Mouse (Mus musculus) CH12.LX (cell line): ENCODE data around the gene Ccdc58. TPM values are rescaled to one million over a fixed set of nuclear protein-coding genes. Genes with fewer than 3 reads are reported as not detected.

Source experiments
- DNase-seq: peaks from one replicate; pipeline ENCODE4 v3.0.0-alpha.2; 2013; ENCODE audit errors: extremely low read depth
- H3K27ac ChIP-seq: 2 replicates; pipeline ENCODE4 v1.5.1; 2012; ENCODE audit warnings: low read depth, mild to moderate bottlenecking, control low read depth, moderate library complexity; ENCODE audit not compliant: insufficient read depth
- H3K27me3 ChIP-seq: replicated peaks from 2 replicates; pipeline ENCODE3; 2012; ENCODE audit warnings: inconsistent platforms
- H3K36me3 ChIP-seq, 2 experiments: replicated peaks in 1 of 2; 2 replicates each; pipeline versions ENCODE3 to v1.6.1; 2012; ENCODE audit warnings: inconsistent platforms in 1 of 2, low read length in 1 of 2, mild to moderate bottlenecking in 1 of 2, mixed read lengths in 1 of 2, moderate library complexity in 1 of 2; ENCODE audit not compliant: control insufficient read depth in 1 of 2, insufficient read depth in 1 of 2
- H3K4me1 ChIP-seq, 2 experiments: 2 replicates each; pipeline ENCODE4 v1.6.1; 2012; ENCODE audit warnings: inconsistent platforms in 1 of 2, moderate library complexity in 1 of 2; ENCODE audit not compliant: insufficient read depth in 2 of 2, control insufficient read depth in 1 of 2
- H3K4me2 ChIP-seq: 2 replicates; pipeline ENCODE4 v1.6.1; 2012; ENCODE audit warnings: low read depth, mild to moderate bottlenecking, control low read depth; ENCODE audit not compliant: poor library complexity, insufficient read depth, severe bottlenecking
- H3K4me3 ChIP-seq, 3 experiments: fragments of 150-350 bp in 1 of 3; sonication (generic) in 1 of 3; replicated peaks in 1 of 3; 2 replicates each; pipeline versions ENCODE3 to v1.5.1; 2011 to 2012; ENCODE audit warnings: low read depth in 2 of 3, low read length in 2 of 3, mild to moderate bottlenecking in 2 of 3, moderate library complexity in 2 of 3, control low read depth in 1 of 3, improper control_type of control experiment in 1 of 3, inconsistent platforms in 1 of 3, mixed read lengths in 1 of 3; ENCODE audit not compliant: poor library complexity in 1 of 3
- H3K79me2 ChIP-seq: replicated peaks from 2 replicates; pipeline ENCODE4 v1.6.1; 2012; ENCODE audit warnings: mild to moderate bottlenecking, moderate library complexity; ENCODE audit not compliant: control insufficient read depth, poor library complexity, insufficient read depth, severe bottlenecking; ENCODE audit errors: extremely low read depth
- H3K9ac ChIP-seq: 2 replicates; pipeline ENCODE4 v1.6.1; 2012; ENCODE audit warnings: low read depth, mild to moderate bottlenecking, control low read depth, moderate library complexity; ENCODE audit not compliant: insufficient read depth
- H3K9me3 ChIP-seq: replicated peaks from 2 replicates; pipeline ENCODE3; 2012; ENCODE audit warnings: low read length, inconsistent platforms, mixed read lengths
- BHLHE40 ChIP-seq: IDR thresholded peaks from 2 replicates; pipeline ENCODE4 v1.6.1; 2011; ENCODE audit warnings: mild to moderate bottlenecking, low read depth, low read length, improper control_type of control experiment
- ETS1 ChIP-seq: conservative IDR thresholded peaks from 2 replicates; pipeline ENCODE4 v1.6.1; 2012; ENCODE audit warnings: low read depth, mild to moderate bottlenecking, inconsistent platforms, low read length, improper control_type of control experiment, moderate library complexity
- GABPA ChIP-seq: IDR thresholded peaks from 2 replicates; pipeline ENCODE4 v1.6.1; 2012; ENCODE audit warnings: low read depth, low read length, improper control_type of control experiment, inconsistent platforms; ENCODE audit not compliant: insufficient replicate concordance
- HCFC1 ChIP-seq: IDR thresholded peaks from 2 replicates; pipeline ENCODE4 v1.6.1; 2012; ENCODE audit warnings: low read depth, mild to moderate bottlenecking, inconsistent platforms, low read length, improper control_type of control experiment
- IRF4 ChIP-seq: IDR thresholded peaks from 2 replicates; pipeline ENCODE4 v1.6.1; 2014; ENCODE audit warnings: low read depth, mild to moderate bottlenecking, inconsistent platforms, low read length, improper control_type of control experiment
- JUN ChIP-seq: IDR thresholded peaks from 2 replicates; pipeline ENCODE4 v1.6.1; 2011; ENCODE audit warnings: low read depth, mild to moderate bottlenecking, low read length, improper control_type of control experiment, moderate library complexity; ENCODE audit not compliant: insufficient read depth
- JUND ChIP-seq: conservative IDR thresholded peaks from 2 replicates; pipeline ENCODE4 v1.6.1; 2011; ENCODE audit warnings: low read depth, low read length, improper control_type of control experiment
- KAT2A ChIP-seq: IDR thresholded peaks from 2 replicates; pipeline ENCODE4 v1.6.1; 2012; ENCODE audit warnings: low read length, improper control_type of control experiment, inconsistent platforms; ENCODE audit not compliant: insufficient replicate concordance
- MAFK ChIP-seq: IDR thresholded peaks from 2 replicates; pipeline ENCODE4 v1.6.1; 2011; ENCODE audit warnings: low read length, improper control_type of control experiment; ENCODE audit not compliant: insufficient replicate concordance
- MAX ChIP-seq: IDR thresholded peaks from 2 replicates; pipeline ENCODE4 v1.6.1; 2011; ENCODE audit warnings: low read length, improper control_type of control experiment
- MAZ ChIP-seq: IDR thresholded peaks from 2 replicates; pipeline ENCODE4 v1.6.1; 2012; ENCODE audit warnings: low read depth, mild to moderate bottlenecking, inconsistent platforms, low read length, improper control_type of control experiment, moderate library complexity
- MXI1 ChIP-seq: IDR thresholded peaks from 2 replicates; pipeline ENCODE4 v1.6.1; 2011; ENCODE audit warnings: mild to moderate bottlenecking, low read depth, low read length, improper control_type of control experiment
- MYC ChIP-seq: IDR thresholded peaks from 2 replicates; pipeline ENCODE4 v1.6.1; 2011; ENCODE audit warnings: low read depth, mild to moderate bottlenecking, improper control_type of control experiment, low read length
- NELFE ChIP-seq: IDR thresholded peaks from 2 replicates; pipeline ENCODE4 v1.6.1; 2011; ENCODE audit warnings: low read depth, low read length, improper control_type of control experiment
- NRF1 ChIP-seq: IDR thresholded peaks from 2 replicates; pipeline ENCODE4 v1.6.1; 2014; ENCODE audit warnings: low read depth, mild to moderate bottlenecking, inconsistent platforms, low read length, improper control_type of control experiment, moderate library complexity
- POLR2A ChIP-seq: IDR thresholded peaks from 2 replicates; pipeline ENCODE4 v1.6.1; 2011; ENCODE audit warnings: low read depth, mild to moderate bottlenecking, improper control_type of control experiment, low read length
- POLR2AphosphoS2 ChIP-seq: IDR thresholded peaks from 2 replicates; pipeline ENCODE4 v1.6.1; 2011; ENCODE audit warnings: low read depth, low read length, improper control_type of control experiment
- SIN3A ChIP-seq: IDR thresholded peaks from 2 replicates; pipeline ENCODE4 v1.6.1; 2012; ENCODE audit warnings: low read length, improper control_type of control experiment, inconsistent platforms
- SMC3 ChIP-seq: IDR thresholded peaks from 2 replicates; pipeline ENCODE4 v1.6.1; 2011; ENCODE audit warnings: low read depth, low read length, improper control_type of control experiment
- TBP ChIP-seq: conservative IDR thresholded peaks from 2 replicates; pipeline ENCODE4 v1.6.1; 2011; ENCODE audit warnings: low read depth, low read length, improper control_type of control experiment
- TCF12 ChIP-seq: IDR thresholded peaks from 2 replicates; pipeline ENCODE4 v1.6.1; 2014; ENCODE audit warnings: low read depth, mild to moderate bottlenecking, inconsistent platforms, low read length, improper control_type of control experiment
- UBTF ChIP-seq: IDR thresholded peaks from 2 replicates; pipeline ENCODE4 v1.6.1; 2012; ENCODE audit warnings: low read depth, mild to moderate bottlenecking, inconsistent platforms, low read length, improper control_type of control experiment, moderate library complexity
- USF1 ChIP-seq: IDR thresholded peaks from 2 replicates; pipeline ENCODE4 v1.6.1; 2014; ENCODE audit warnings: low read depth, mild to moderate bottlenecking, inconsistent platforms, low read length, improper control_type of control experiment
- ZC3H11A ChIP-seq: IDR thresholded peaks from 2 replicates; pipeline ENCODE4 v1.6.1; 2012; ENCODE audit warnings: low read depth, mild to moderate bottlenecking, inconsistent platforms, low read length, improper control_type of control experiment
- ZMIZ1 ChIP-seq: IDR thresholded peaks from 2 replicates; pipeline ENCODE4 v1.6.1; 2012; ENCODE audit warnings: low read depth, mild to moderate bottlenecking, inconsistent platforms, low read length, improper control_type of control experiment
- ZNF384 ChIP-seq: IDR thresholded peaks from 2 replicates; pipeline ENCODE4 v1.6.1; 2012; ENCODE audit warnings: low read depth, low read length, improper control_type of control experiment, inconsistent platforms
- dilution Hi-C: fragments of 300-500 bp; cut with MboI; formaldehyde crosslinking; loops from 2 replicates; pipeline ENCODE4 v1.14.3; 2020; ENCODE audit warnings: low sequenced_read_pairs; ENCODE audit not compliant: extremely low pct_unique_long_range_greater_than_20kb, extremely low pct_ligation_motif_present
- in situ Hi-C: fragments of 300-500 bp; cut with MboI; formaldehyde crosslinking; loops from 3 replicates; pipeline ENCODE4 v1.14.3; 2019; ENCODE audit warnings: low sequenced_read_pairs, low pct_ligation_motif_present, low pct_unique_long_range_greater_than_20kb, mixed read lengths
- polyA plus RNA-seq: library from polyadenylated mRNA; unstranded; fragments of >175 nt; gene quantifications from 2 replicates; pipeline ENCODE4 v1.2.1, GENCODE M21; 2012; ENCODE audit warnings: low read depth; ENCODE audit not compliant: insufficient read length
- total RNA-seq, 2 experiments: library from RNA; depleted of rRNA; stranded (reverse); fragments of 300-350 nt in 1 of 2; fragments of >200 nt in 1 of 2; gene quantifications; 2 replicates each; pipeline ENCODE4 v1.2.3; 2012 to 2014

Ccdc58 gene
- total RNA-seq (2012; rRNA removed) = 274 and 280 TPM in 2 replicates
- total RNA-seq (2014; rRNA removed) = 545 and 591 TPM in 2 replicates
- 188 and 214 TPM in 2 replicates for polyA plus RNA-seq

DNA sequence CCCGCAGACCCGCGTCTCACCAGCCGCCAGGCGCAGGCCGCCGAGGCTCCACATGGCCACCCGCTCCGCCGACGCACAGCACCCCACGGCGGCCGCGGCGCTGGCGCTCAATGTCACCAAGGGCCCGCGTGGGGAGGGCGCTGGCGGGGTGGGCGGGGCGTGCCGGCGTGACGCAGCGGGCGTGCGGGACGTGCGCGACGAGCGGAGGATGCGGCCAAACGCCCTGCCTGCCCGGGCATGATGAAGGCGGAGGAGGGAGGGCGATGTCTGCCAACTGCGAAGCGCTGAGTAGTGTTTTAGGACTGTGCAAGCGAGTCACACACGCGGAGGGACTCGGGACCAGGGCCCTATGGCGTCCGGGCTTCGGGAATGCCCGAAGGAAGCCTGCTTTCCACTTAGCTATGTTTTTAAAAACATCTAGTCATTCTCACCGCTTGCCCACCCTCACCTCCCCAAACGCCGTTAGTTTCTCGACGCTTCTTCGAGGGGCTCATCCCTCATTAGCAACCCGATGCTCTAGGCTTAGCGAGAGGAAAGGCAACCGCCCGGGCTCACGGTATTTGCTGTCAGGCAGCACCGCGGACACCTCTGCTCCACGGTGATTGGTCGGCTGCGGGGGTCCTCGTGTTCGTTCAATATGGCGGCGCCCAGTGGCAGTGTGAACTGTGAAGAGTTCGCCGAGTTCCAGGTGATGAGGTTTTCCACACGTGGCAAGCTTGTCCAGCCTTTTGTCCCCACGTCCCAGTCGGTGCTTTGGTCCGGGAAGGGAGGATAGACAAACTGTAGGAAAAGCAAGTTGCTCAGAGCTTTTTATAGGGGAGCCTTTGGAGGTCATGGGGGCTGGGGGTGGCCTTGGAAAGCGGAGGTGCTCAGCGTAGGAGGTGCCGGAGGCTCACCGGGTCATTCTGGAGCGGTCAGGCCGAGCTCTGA, at the start of gene Ccdc58, which contains the start of gene Fam162a:
Gene Ccdc58, plus strand, starts transcription at position 236 of the 930 bp plus-strand sequence.
Gene Fam162a, minus strand, starts transcription at position 145 of the 930 bp plus-strand sequence.
- Histone ChIP-seq H3K27me3 (no peaks in the 10 kb centered on the region), H3K9me3 (no peaks in the 10 kb centered on the region), H3K27ac (peak within 1 kb of the TSS; percentile 93), H3K36me3 (peaks cover 6 to 52% of the 10 kb centered on the region in 2 experiments), H3K4me2 (peak within 1 kb of the TSS; percentile 94), H3K4me3 (peak within 1 kb of the TSS; percentile 84 to 98 (median 86)), H3K4me1 (peaks cover 13 to 58% of the 10 kb centered on the region in 2 experiments), H3K9ac (peak within 1 kb of the TSS; percentile 97), H3K79me2 (peaks cover 46% of the 10 kb centered on the region)
- dilution Hi-C loops = no loop called here
- DNase-seq = peak; percentile 93
- in situ Hi-C loops = no loop called here
- TF ChIP-seq ZNF384 (no peak), MAZ (0 out of 2 replicates have a peak, but pooled peaks have one; percentile 32), MYC (peak; percentile 73), IRF4 (peak; percentile 8), JUN (no peak), ZC3H11A (no peak), POLR2AphosphoS2 (peak; percentile 95; the same call in 1 of the 2 replicates), SIN3A (peak; percentile 64), POLR2A (peak; percentile 97), TCF12 (peak; percentile 92), MXI1 (peak; percentile 95), TBP (peak; percentile 91), NELFE (peak; percentile 91), ETS1 (no peak), USF1 (no peak; the same call in 1 of the 2 replicates), SMC3 (no peak), NRF1 (peak; percentile 55), HCFC1 (peak; percentile 84), JUND (no peak), UBTF (peak; percentile 64; the same call in 1 of the 2 replicates), MAFK (no peak), GABPA (no peak), ZMIZ1 (peak; percentile 86), BHLHE40 (peak; percentile 78), MAX (peak; percentile 98), KAT2A (peak; percentile 42; the same call in 1 of the 2 replicates)
